Mouse (Mus musculus) cortical plate, adult 2 months (tissue): ENCODE data around the gene Actn1.

Source experiments
- CTCF ChIP-seq: fragments of 200-500 bp; IDR thresholded peaks from 2 replicates; pipeline ENCODE4 v1.5.1; 2011; ENCODE audit warnings: mild to moderate bottlenecking, control low read depth, low read length; ENCODE audit not compliant: insufficient read depth; ENCODE audit errors: extremely low read depth
- POLR2A ChIP-seq: fragments of 200-500 bp; IDR thresholded peaks from 2 replicates; pipeline ENCODE4 v1.6.1; 2011; ENCODE audit warnings: mild to moderate bottlenecking, low read length, control low read depth; ENCODE audit not compliant: insufficient read depth; ENCODE audit errors: extremely low read depth

DNA sequence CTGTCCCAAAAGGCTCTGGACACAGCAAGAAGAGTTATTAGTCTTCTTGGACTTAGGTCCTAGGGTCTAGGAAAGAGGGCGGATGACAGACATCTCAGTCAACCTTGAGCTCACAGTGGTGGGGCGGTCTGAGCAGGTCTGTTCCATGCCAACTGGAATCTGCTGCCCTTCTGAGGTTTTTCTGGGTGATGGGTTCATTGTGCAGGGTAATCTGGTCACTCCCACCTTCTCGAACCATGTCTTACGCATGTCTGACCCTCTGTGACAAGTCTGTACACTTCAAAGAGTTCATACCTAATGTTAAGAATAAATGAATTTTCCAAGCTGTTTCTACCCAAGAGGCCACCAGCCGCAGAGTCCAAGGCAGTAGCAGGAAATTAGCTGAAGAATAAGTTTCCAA is 29.3 kb downstream of the Actn1 start:
- no peak for TF ChIP-seq CTCF
- TF ChIP-seq POLR2A: no peak
